Mouse (Mus musculus): ENCODE data around the gene Myo1h.

DNA sequence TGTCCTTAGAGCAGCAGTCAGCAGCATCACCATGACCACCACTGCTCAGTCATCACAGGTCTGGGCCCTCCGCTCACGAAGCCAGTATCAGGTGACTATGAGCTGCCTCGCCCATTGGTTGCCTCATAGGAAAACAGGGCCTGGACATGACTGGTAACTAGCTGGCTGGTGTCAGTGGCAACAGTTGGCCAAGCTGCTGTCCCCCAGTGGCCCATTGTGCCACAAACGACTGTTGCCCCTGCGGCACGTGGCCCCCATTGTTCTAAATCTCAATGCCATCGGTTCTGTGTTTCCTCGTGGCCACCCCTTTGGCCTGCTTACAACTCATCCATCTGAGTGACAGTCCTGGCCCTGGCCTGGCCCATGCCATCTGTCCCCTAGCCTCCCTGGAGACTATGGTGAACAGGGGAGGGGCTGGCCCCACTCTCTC is 24.9 kb upstream of the Myo1h start:
- TF ChIP-seq CTCF (IDR thresholded peaks at IDR 0.05; ENCODE audit: control insufficient read depth, insufficient read depth, insufficient read length) (no peak), MAX (IDR thresholded peaks at IDR 0.05) (no peak), CEBPB (IDR thresholded peaks at IDR 0.05; ENCODE audit: low read depth) (no peak)

All from C2C12 (cell line).